Mouse (Mus musculus): ENCODE results near the gene Stap2. TPM values are rescaled to one million over a fixed set of nuclear protein-coding genes. Genes with fewer than 3 reads are reported as not detected.

The Stap2 gene
- polyA plus RNA-seq, 1 experiment = 22.2 TPM

DNA sequence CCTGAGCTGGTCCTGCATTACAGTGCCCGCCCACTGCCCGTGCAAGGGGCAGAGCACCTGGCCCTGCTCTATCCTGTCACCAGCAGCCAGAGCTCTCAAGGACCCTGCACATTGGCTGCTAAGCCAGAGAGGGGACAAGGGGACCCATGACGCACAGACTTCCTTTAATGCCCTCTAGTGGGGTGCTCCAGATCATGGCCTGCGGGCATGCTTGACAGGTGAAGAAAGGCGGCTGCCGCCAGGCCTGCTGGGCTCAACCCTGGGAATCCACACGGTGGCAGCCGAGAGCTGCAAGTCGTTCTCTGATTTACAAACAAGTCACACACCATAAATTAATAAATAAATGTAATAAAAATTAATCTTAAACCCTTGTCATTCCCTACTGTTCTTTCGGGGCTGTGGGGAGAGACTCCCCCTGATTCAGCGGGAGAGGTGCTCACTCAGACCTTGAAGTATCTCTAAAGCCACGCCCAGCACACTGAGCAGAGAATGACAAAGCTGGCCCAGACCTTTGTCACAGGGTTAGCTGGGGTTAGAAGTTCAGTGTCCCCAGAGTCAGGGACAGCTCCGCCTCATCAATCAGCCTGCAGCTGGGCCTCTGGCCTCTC lies 29.0 kb downstream of the Stap2 start:
- H3K27me3 ChIP-seq (ENCODE audit: control insufficient read depth, insufficient read depth, low read length) = no peaks in the 10 kb centered on the region
- DNase-seq = peak; percentile 72

DNA sequence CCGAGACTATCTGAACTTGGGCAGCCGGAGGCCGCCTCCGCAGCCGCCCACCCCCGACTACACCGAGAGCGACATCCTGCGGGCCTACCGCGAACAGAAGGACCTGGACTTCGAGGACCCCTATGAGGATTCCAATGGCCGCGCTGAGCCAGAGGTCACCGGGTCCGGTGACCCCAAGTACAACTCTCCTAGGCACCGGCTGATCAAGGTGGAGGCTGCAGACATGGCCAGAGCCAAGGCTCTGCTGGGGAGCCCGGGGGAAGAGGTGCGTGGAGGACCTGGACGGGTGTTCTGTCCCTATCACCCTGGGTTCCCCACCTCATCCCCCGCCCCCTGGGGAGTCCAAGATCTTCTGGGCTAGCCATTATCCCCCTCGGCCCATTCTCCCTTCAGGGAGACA lies 33.9 kb downstream of the Stap2 start:
- 56% methylated on average over 22 of the region's 22 CpGs for WGBS
- TF ChIP-seq POLR2A (IDR thresholded peaks at IDR 0.05; ENCODE audit: control insufficient read depth, extremely low read depth, insufficient read depth, low read length, poor library complexity) (no peak), CTCF (IDR thresholded peaks at IDR 0.05; ENCODE audit: borderline replicate concordance, control insufficient read depth, extremely low read depth, insufficient read depth, low read length, poor library complexity) (no peak)
- no peak for DNase-seq
- Histone ChIP-seq H3K4me3 (ENCODE audit: control insufficient read depth, insufficient read depth, low read length) (no peak overlapping the region), H3K36me3 (ENCODE audit: control insufficient read depth, insufficient read depth, low read length) (peaks cover 7% of the 10 kb centered on the region), H3K27ac (ENCODE audit: control insufficient read depth, insufficient read depth, low read length) (no peak overlapping the region), H3K4me1 (replicated peaks; ENCODE audit: control insufficient read depth, insufficient read depth, low read length) (no peaks in the 10 kb centered on the region), H3K27me3 (ENCODE audit: control insufficient read depth, insufficient read depth, low read length) (peaks cover 7% of the 10 kb centered on the region; the same call in 1 of the 2 replicates)

More for the DNA sequence above, 29.0 kb downstream of the Stap2 start:
- no peaks in the 10 kb centered on the region for H3K4me1 ChIP-seq (replicated peaks; ENCODE audit: control insufficient read depth, insufficient read depth, low read length)
- no peaks in the 10 kb centered on the region for H3K36me3 ChIP-seq (ENCODE audit: control insufficient read depth, insufficient read depth, low read length)
- TF ChIP-seq POLR2A (IDR thresholded peaks at IDR 0.05; ENCODE audit: control insufficient read depth, extremely low read depth, insufficient read depth, low read length, poor library complexity) = no peak
- peak; percentile 69; the same call in 1 of the 2 replicates for TF ChIP-seq CTCF (IDR thresholded peaks at IDR 0.05; ENCODE audit: borderline replicate concordance, control insufficient read depth, extremely low read depth, insufficient read depth, low read length, poor library complexity)
- WGBS = 22% methylated on average over 13 of the region's 13 CpGs
- no peak overlapping the region for H3K4me3 ChIP-seq (ENCODE audit: control insufficient read depth, insufficient read depth, low read length)
- H3K27ac ChIP-seq (ENCODE audit: control insufficient read depth, insufficient read depth, low read length) = no peak overlapping the region

DNA sequence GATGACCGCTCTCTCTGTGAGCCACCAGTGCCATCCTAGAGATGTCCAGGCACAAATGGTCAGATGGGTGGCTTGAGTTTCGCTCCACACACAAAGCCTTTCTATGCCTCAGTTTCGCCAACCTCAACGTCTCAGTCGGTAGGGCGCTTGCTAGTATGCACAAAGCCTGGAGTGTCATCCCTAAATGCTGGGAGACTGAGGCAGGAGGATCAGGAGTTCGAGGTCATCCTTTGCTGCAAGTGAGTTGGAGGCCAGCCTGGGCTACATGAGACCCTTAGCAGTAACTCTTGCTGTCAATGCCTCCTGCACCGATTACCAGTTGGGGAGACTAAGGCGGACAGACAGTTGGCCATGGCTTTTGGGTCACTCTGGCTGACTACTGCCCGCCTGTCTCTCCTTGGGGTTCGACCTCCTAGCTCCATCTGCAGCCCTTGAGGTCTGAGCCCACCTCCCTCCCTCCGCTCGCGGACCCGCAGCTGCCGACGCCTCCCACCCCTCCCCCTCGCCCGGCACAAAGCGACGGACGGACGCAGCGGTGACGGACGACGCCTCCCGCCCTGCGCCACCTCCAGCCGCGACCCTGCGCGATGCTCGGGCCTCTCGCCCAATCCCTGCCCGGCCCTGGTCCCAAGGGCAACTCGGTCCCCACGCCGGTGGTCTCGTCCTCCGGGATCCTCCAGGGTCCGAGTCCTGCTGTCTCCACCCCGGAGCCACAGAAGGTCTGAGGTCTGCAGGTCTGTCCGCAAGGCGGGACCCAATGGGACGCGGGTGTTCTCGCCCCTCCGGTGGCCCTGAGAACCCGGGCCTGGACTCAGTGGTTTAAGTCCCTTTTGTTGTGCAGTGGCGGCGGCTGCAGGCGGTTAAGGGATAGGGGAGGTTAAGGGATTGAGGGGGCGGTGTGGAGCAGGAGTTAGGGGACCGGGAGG lies 35.2 kb downstream of the Stap2 start, which contains the start of gene Shd:
Shd (plus strand) TSS at position 502 of the 926 bp plus-strand sequence.
- Histone ChIP-seq H3K27me3 (ENCODE audit: control insufficient read depth, insufficient read depth, low read length) (peaks cover 7% of the 10 kb centered on the region; the same call in 1 of the 2 replicates), H3K4me1 (replicated peaks; ENCODE audit: control insufficient read depth, insufficient read depth, low read length) (no peaks in the 10 kb centered on the region), H3K36me3 (ENCODE audit: control insufficient read depth, insufficient read depth, low read length) (peaks cover 7% of the 10 kb centered on the region), H3K4me3 (ENCODE audit: control insufficient read depth, insufficient read depth, low read length) (no peak within 1 kb of the TSS), H3K27ac (ENCODE audit: control insufficient read depth, insufficient read depth, low read length) (no peak within 1 kb of the TSS)
- TF ChIP-seq POLR2A (IDR thresholded peaks at IDR 0.05; ENCODE audit: control insufficient read depth, extremely low read depth, insufficient read depth, low read length, poor library complexity) (no peak), CTCF (IDR thresholded peaks at IDR 0.05; ENCODE audit: borderline replicate concordance, control insufficient read depth, extremely low read depth, insufficient read depth, low read length, poor library complexity) (no peak)
- DNase-seq = no peak
- WGBS = 14% methylated on average over 55 of the region's 55 CpGs

DNA sequence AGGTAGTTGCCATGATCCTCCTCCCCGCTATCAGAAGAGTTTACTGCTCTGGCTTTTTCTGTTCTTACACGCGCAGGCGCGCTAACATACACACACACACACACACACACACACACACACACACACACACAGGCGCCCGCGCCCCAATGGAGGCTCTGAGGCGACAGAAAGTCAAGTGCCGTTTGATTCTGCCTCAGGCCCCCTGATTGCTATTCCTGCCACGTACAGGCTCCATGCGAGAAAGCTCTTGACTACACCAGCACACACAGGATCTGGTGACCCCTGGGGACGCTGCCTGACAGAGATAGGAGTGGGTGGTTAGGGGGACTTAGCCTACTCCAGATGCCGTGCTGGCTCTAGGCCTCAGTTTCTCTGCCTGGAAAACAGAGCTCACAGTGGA lies 35.8 kb downstream of the Stap2 start:
- Histone ChIP-seq H3K27ac (ENCODE audit: control insufficient read depth, insufficient read depth, low read length) (no peak overlapping the region), H3K36me3 (ENCODE audit: control insufficient read depth, insufficient read depth, low read length) (peaks cover 14% of the 10 kb centered on the region), H3K4me3 (ENCODE audit: control insufficient read depth, insufficient read depth, low read length) (no peak overlapping the region), H3K4me1 (replicated peaks; ENCODE audit: control insufficient read depth, insufficient read depth, low read length) (no peaks in the 10 kb centered on the region), H3K27me3 (ENCODE audit: control insufficient read depth, insufficient read depth, low read length) (peaks cover 7% of the 10 kb centered on the region; the same call in 1 of the 2 replicates)
- WGBS = 63% methylated on average over 14 of the region's 14 CpGs
- no peak for DNase-seq
- TF ChIP-seq CTCF (IDR thresholded peaks at IDR 0.05; ENCODE audit: borderline replicate concordance, control insufficient read depth, extremely low read depth, insufficient read depth, low read length, poor library complexity) = no peak
- no peak for TF ChIP-seq POLR2A (IDR thresholded peaks at IDR 0.05; ENCODE audit: control insufficient read depth, extremely low read depth, insufficient read depth, low read length, poor library complexity)

DNA sequence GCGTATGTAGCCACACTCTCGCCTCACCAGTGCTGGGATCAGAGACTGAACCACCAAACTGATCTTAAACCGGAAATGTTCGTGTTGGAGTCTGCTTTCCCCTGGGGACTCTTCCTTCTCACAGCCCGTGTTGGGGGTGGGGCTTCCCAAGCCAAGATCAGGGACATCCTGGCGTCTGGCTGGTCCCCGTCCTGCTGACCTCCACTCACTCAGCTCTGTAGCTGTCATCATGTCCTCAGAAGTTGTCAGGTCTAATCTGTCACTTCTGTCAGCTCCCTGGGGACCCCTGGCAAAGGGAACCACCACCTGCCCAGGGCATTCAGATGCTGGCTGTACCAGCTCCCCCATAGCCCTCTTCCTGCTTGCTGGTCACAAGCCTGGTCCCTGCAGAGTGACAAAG lies 37.2 kb downstream of the Stap2 start:
- H3K4me3 ChIP-seq (ENCODE audit: control insufficient read depth, insufficient read depth, low read length) = no peak overlapping the region
- TF ChIP-seq CTCF (IDR thresholded peaks at IDR 0.05; ENCODE audit: borderline replicate concordance, control insufficient read depth, extremely low read depth, insufficient read depth, low read length, poor library complexity) (no peak), POLR2A (IDR thresholded peaks at IDR 0.05; ENCODE audit: control insufficient read depth, extremely low read depth, insufficient read depth, low read length, poor library complexity) (no peak)
- peaks cover 16% of the 10 kb centered on the region for H3K36me3 ChIP-seq (ENCODE audit: control insufficient read depth, insufficient read depth, low read length)
- H3K4me1 ChIP-seq (replicated peaks; ENCODE audit: control insufficient read depth, insufficient read depth, low read length) = no peaks in the 10 kb centered on the region
- no peak for DNase-seq
- H3K27ac ChIP-seq (ENCODE audit: control insufficient read depth, insufficient read depth, low read length) = no peak overlapping the region
- 92% methylated on average over 7 of the region's 7 CpGs for WGBS
- H3K27me3 ChIP-seq (ENCODE audit: control insufficient read depth, insufficient read depth, low read length) = peaks cover 7% of the 10 kb centered on the region; the same call in 1 of the 2 replicates

DNA sequence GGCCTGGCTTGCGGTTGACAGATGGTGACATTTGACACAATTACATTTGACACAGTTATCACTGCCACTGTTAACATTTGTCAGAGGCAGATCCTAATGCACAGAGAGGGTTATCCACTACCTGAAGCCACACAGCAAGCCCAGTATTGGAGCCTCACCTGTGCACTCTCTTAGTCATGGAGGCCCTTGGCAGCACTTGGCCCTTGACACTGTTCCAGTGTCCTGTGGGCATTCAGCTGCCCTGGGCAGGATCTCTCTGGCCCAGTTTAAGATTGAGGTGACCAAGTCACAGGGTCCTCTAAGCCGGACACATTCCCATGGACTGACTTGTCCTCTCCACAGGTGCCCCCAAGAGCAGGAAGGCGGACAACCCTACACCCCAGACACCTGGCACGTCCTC lies 38.2 kb downstream of the Stap2 start:
- TF ChIP-seq POLR2A (IDR thresholded peaks at IDR 0.05; ENCODE audit: control insufficient read depth, extremely low read depth, insufficient read depth, low read length, poor library complexity) (no peak), CTCF (IDR thresholded peaks at IDR 0.05; ENCODE audit: borderline replicate concordance, control insufficient read depth, extremely low read depth, insufficient read depth, low read length, poor library complexity) (no peak)
- no peak for DNase-seq
- Histone ChIP-seq H3K27me3 (ENCODE audit: control insufficient read depth, insufficient read depth, low read length) (peaks cover 7% of the 10 kb centered on the region; the same call in 1 of the 2 replicates), H3K36me3 (ENCODE audit: control insufficient read depth, insufficient read depth, low read length) (peaks cover 16% of the 10 kb centered on the region), H3K27ac (ENCODE audit: control insufficient read depth, insufficient read depth, low read length) (no peak overlapping the region), H3K4me1 (replicated peaks; ENCODE audit: control insufficient read depth, insufficient read depth, low read length) (no peaks in the 10 kb centered on the region), H3K4me3 (ENCODE audit: control insufficient read depth, insufficient read depth, low read length) (no peak overlapping the region)
- WGBS = 98% methylated on average over 4 of the region's 4 CpGs
